Mouse (Mus musculus) liver, embryonic 14.5 days (tissue): ENCODE measurements around the gene Xrcc4.

Experiments used
- CTCF ChIP-seq: IDR thresholded peaks from 2 replicates; pipeline ENCODE4 v1.5.1; 2016; ENCODE audit warnings: antibody characterized with exemption, low read depth, control low read depth
- EP300 ChIP-seq: IDR thresholded peaks from 2 replicates; pipeline ENCODE4 v1.6.1; 2016; ENCODE audit warnings: antibody characterized with exemption, low read depth

DNA sequence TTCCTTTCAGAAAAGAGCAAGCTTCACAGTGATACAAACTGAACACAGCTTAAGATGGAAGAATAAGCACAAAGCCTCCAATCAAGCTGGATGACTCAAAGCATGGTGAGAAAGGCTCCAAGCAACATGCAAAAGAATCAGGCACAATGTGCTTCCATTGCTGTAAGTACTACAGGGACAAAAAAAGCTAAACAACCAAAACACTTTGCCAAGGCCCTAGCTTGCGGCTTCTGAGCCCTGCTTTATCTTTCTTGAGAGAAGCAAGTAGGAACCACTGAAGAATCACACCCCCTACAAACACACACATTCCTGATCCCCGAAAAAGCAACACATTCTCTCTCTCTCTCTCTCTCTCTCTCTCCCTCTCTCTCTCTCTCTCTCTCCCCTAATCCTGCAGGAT, 56.9 kb downstream of the Xrcc4 start:
- no peak for TF ChIP-seq CTCF
- TF ChIP-seq EP300: no peak
